Mouse (Mus musculus): ENCODE results near the gene Adra1b. TPM values are rescaled to one million over a fixed set of nuclear protein-coding genes. Genes with fewer than 3 reads are reported as not detected.

Gene Adra1b
- polyA plus RNA-seq, 1 experiment: not detected

DNA sequence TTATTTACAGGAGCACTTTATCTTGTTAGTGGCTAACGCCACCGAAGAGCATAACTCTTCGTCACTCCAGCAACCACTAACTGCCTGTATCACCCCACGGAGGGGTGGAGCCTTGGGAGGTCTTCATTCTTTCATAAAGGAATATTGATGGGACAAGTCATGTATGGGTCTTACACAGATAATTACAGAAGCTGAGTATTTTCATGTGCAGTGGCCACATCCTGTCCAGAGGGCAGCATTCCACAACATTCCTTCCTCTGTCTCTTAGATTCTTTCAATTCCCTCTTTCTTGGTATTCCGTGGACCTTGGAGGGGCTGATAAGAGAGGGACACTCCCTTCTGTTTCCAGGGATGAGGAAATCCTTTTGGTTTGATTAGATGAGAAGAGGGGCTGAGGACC, 28.7 kb upstream of the Adra1b start:
- TF ChIP-seq GATA1 (IDR thresholded peaks at IDR 0.05; ENCODE audit: low read length) (no peak), TAL1 (IDR thresholded peaks at IDR 0.05; ENCODE audit: low read length) (no peak)
- Histone ChIP-seq H3K4me3 (replicated peaks) (no peak overlapping the region), H3K9me3 (ENCODE audit: control insufficient read depth, low read length) (no peaks in the 10 kb centered on the region), H3K27me3 (ENCODE audit: control insufficient read depth) (no peaks in the 10 kb centered on the region), H3K4me1 (ENCODE audit: control insufficient read depth) (no peaks in the 10 kb centered on the region), H3K36me3 (ENCODE audit: control insufficient read depth) (no peaks in the 10 kb centered on the region)

GRCm38 (mm10) chr11:43929178-43929577, 28.2 kb upstream of the Adra1b start:
- no peak overlapping the region for H3K4me3 ChIP-seq (replicated peaks)
- TF ChIP-seq GATA1 (IDR thresholded peaks at IDR 0.05; ENCODE audit: low read length) (no peak), TAL1 (IDR thresholded peaks at IDR 0.05; ENCODE audit: low read length) (no peak)
- no peaks in the 10 kb centered on the region for H3K9me3 ChIP-seq (ENCODE audit: control insufficient read depth, low read length)

DNA sequence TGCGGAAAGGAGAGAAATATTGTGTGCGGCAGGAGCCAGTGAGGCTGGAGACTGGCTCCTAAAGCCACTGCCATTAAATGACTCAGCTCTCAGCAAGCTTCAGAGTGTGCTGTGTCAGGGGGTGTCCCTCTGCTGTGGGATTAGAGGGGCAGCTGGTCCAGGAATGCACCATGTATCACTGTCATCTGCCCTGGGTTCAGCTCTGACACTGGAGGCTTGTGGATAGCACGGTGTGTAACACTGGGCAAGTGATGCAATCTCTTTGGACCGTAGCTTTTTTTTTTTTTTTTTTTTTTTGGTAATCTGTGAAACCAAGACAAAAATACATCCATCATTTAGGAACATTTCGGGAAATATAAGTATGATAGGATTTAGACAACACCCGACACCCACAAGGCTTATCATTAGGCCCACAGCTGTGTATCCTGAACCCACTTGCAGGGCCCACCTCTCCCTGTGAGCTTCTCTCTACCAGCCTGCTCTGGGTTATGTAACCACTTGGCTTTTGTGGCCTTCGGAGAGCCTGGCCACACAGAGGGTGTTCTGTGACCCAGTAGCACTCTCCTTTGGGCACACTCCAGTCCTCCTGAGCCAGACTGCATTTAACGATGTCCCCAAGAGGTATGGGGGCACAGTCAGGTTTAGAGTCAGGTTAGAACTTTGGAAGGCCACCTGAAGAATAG, 26.3 kb upstream of the Adra1b start:
- Histone ChIP-seq H3K27me3 (ENCODE audit: control insufficient read depth) (no peaks in the 10 kb centered on the region), H3K4me1 (ENCODE audit: control insufficient read depth) (no peaks in the 10 kb centered on the region), H3K4me3 (replicated peaks) (no peak overlapping the region), H3K36me3 (ENCODE audit: control insufficient read depth) (no peaks in the 10 kb centered on the region), H3K9me3 (ENCODE audit: control insufficient read depth, low read length) (no peaks in the 10 kb centered on the region)
- peak; percentile 39; the same call in 1 of the 3 replicates for TF ChIP-seq TAL1 (IDR thresholded peaks at IDR 0.05; ENCODE audit: low read length)
- TF ChIP-seq GATA1 (IDR thresholded peaks at IDR 0.05; ENCODE audit: low read length): no peak

More at GRCm38 (mm10) chr11:43929178-43929577, 28.2 kb upstream of the Adra1b start:
- H3K36me3 ChIP-seq (ENCODE audit: control insufficient read depth): no peaks in the 10 kb centered on the region
- H3K27me3 ChIP-seq (ENCODE audit: control insufficient read depth): no peaks in the 10 kb centered on the region
- H3K4me1 ChIP-seq (ENCODE audit: control insufficient read depth): no peaks in the 10 kb centered on the region

DNA sequence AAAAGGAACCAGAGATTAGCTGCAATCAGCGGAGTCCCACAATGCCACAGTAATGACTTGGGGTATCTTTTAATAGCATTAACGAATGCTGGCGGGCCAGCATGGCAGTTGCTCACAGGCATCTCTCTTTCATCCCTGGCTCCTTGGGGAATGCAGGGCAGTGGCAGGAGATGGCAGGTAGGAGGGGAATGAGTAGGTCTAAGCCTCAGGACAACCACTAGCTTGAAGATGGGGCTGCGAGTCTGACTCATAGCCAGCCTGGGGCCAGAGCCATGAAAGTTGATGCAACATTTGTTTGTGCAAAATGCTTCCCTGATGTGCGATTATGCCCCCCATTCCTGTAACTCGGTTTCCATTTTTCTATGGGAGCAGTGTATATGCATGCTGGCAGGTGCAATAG, 25.2 kb upstream of the Adra1b start:
- Histone ChIP-seq H3K4me1 (ENCODE audit: control insufficient read depth) (no peaks in the 10 kb centered on the region), H3K4me3 (replicated peaks) (no peak overlapping the region), H3K27me3 (ENCODE audit: control insufficient read depth) (no peaks in the 10 kb centered on the region), H3K36me3 (ENCODE audit: control insufficient read depth) (no peaks in the 10 kb centered on the region), H3K9me3 (ENCODE audit: control insufficient read depth, low read length) (no peaks in the 10 kb centered on the region)
- no peak for TF ChIP-seq TAL1 (IDR thresholded peaks at IDR 0.05; ENCODE audit: low read length)
- no peak for TF ChIP-seq GATA1 (IDR thresholded peaks at IDR 0.05; ENCODE audit: low read length)

DNA sequence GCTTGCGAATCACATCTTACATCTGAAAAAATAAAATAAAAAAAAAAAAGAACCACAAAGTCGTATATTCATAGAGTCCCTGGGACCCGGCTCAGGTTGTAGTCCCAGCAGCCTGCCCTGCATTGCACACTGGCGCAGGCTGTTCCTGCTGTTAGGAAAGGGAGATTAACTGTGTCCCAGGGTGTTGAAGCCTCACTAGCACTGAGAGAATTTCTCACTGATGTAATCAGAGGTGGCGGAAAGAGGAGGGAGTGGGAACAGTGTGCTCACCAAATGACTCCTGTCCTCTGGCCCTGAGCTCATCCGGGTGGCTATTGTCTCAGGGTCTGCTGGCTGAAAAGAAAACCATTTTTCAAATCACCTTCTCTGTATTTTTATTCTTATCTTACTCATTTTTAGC, 24.6 kb upstream of the Adra1b start:
- Histone ChIP-seq H3K4me1 (ENCODE audit: control insufficient read depth) (no peaks in the 10 kb centered on the region), H3K36me3 (ENCODE audit: control insufficient read depth) (no peaks in the 10 kb centered on the region), H3K9me3 (ENCODE audit: control insufficient read depth, low read length) (no peaks in the 10 kb centered on the region), H3K4me3 (replicated peaks) (no peak overlapping the region), H3K27me3 (ENCODE audit: control insufficient read depth) (no peaks in the 10 kb centered on the region)
- no peak for TF ChIP-seq TAL1 (IDR thresholded peaks at IDR 0.05; ENCODE audit: low read length)
- no peak for TF ChIP-seq GATA1 (IDR thresholded peaks at IDR 0.05; ENCODE audit: low read length)

- no peaks in the 10 kb centered on the region for H3K9me3 ChIP-seq (ENCODE audit: control insufficient read depth, low read length)
- TF ChIP-seq TAL1 (IDR thresholded peaks at IDR 0.05; ENCODE audit: low read length) (no peak), GATA1 (IDR thresholded peaks at IDR 0.05; ENCODE audit: low read length) (no peak)
- H3K36me3 ChIP-seq (ENCODE audit: control insufficient read depth): no peaks in the 10 kb centered on the region
- no peak overlapping the region for H3K4me3 ChIP-seq (replicated peaks)
- no peaks in the 10 kb centered on the region for H3K27me3 ChIP-seq (ENCODE audit: control insufficient read depth)
- no peaks in the 10 kb centered on the region for H3K4me1 ChIP-seq (ENCODE audit: control insufficient read depth)
Measured at GRCm38 (mm10) chr11:43921701-43922100, 20.7 kb upstream of the Adra1b start.

DNA sequence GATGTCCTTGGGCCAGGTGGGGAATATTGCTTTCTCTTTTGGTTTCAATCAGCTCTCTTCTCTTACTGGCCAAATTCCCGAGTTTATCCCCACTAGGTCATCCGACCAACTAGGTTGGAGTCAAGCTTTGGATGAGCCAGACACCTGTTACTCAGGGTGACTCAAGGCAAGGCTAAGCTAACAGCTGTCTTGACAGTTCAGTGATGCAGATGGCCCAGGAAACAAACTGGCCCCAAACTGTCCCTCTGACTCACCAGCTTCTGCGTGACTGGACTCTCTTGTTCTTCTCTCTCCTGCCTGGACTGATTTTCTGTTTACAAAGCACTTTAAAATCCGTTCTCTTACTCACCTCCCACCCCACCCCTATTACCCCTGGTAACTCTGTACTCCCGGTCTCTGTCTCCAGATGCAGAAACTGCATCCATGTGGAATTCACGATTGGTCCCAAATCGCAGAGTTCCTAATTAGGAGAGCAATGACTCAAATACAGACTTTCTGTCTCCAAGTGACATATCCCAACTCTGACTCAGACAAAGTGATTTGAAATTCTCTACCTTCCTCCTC, 18.6 kb upstream of the Adra1b start:
- Histone ChIP-seq H3K4me3 (replicated peaks) (no peak overlapping the region), H3K36me3 (ENCODE audit: control insufficient read depth) (no peaks in the 10 kb centered on the region), H3K27me3 (ENCODE audit: control insufficient read depth) (no peaks in the 10 kb centered on the region), H3K9me3 (ENCODE audit: control insufficient read depth, low read length) (peaks cover under 1% of the 10 kb centered on the region; the same call in 1 of the 2 replicates), H3K4me1 (ENCODE audit: control insufficient read depth) (no peaks in the 10 kb centered on the region)
- TF ChIP-seq TAL1 (IDR thresholded peaks at IDR 0.05; ENCODE audit: low read length) (no peak), GATA1 (IDR thresholded peaks at IDR 0.05; ENCODE audit: low read length) (no peak)

GRCm38 (mm10) chr11:43914552-43915447, 13.8 kb upstream of the Adra1b start:
- TF ChIP-seq GATA1 (IDR thresholded peaks at IDR 0.05; ENCODE audit: low read length) (no peak), TAL1 (IDR thresholded peaks at IDR 0.05; ENCODE audit: low read length) (no peak)
- Histone ChIP-seq H3K36me3 (ENCODE audit: control insufficient read depth) (no peaks in the 10 kb centered on the region), H3K4me3 (replicated peaks) (no peak overlapping the region), H3K27me3 (ENCODE audit: control insufficient read depth) (no peaks in the 10 kb centered on the region), H3K9me3 (ENCODE audit: control insufficient read depth, low read length) (peaks cover 6% of the 10 kb centered on the region; the same call in 1 of the 2 replicates), H3K4me1 (ENCODE audit: control insufficient read depth) (no peaks in the 10 kb centered on the region)
